Comparison of ENCODE assay signal across 17 mouse cellular contexts in genomic region chr13:72593710-72594111, GRCm38 (mm10). TPM values are rescaled to one million over a fixed set of nuclear protein-coding genes. Genes with fewer than 3 reads are reported as not detected.
"Had no signal": no experiment of that assay in that cellular context is flagged by ENCODE, and none has a peak within 500 bp of the region (broad histone marks: within the 10 kb centered on the region; RNA-seq: fewer than 3 reads in every experiment).

No protein-coding gene starts in this region.

- ATAC-seq: midbrain, embryonic 13.5 days had no signal

- H3K9ac ChIP-seq: limb, embryonic 13.5 days; liver, embryonic 14.5 days; midbrain, embryonic 13.5 days; neural tube, embryonic 15.5 days had no signal

- H3K27ac ChIP-seq: layer of hippocampus, adult 2 months; limb, embryonic 13.5 days; liver, embryonic 14.5 days; macrophage; midbrain, embryonic 13.5 days; neural tube, embryonic 15.5 days had no signal

- H3K4me3 ChIP-seq: layer of hippocampus, adult 2 months; limb, embryonic 13.5 days; midbrain, embryonic 13.5 days; myocyte; neural tube, embryonic 15.5 days had no signal

- H3K4me2 ChIP-seq: limb, embryonic 13.5 days; midbrain, embryonic 13.5 days; neural tube, embryonic 15.5 days had no signal

- H3K4me1 ChIP-seq: limb, embryonic 13.5 days; midbrain, embryonic 13.5 days; neural tube, embryonic 15.5 days had no signal

- H3K36me3 ChIP-seq: limb, embryonic 13.5 days; midbrain, embryonic 13.5 days; neural tube, embryonic 15.5 days had no signal

- DNase-seq: kidney, adult 11 months; kidney, adult 9 months; kidney, postnatal 10 days; kidney, postnatal 4 days; right cerebral cortex, adult 18-20 months; thymus, adult 18-20 months; thymus, postnatal 14 days had no signal

- H3K27me3 ChIP-seq: midbrain, embryonic 13.5 days had no signal

- H3K9me3 ChIP-seq: limb, embryonic 13.5 days; midbrain, embryonic 13.5 days; neural tube, embryonic 15.5 days had no signal

RNA-seq across cellular contexts. Expression of gene Irx2, which starts 34.9 kb away (rescaled TPM):
- total RNA-seq: left cerebral cortex, postnatal 36 days; liver, adult 2 months; megakaryocyte-erythroid progenitor cell, adult 5-6 weeks had no signal
- polyA plus RNA-seq: liver, adult 2 months; macrophage had no signal
